Mouse (Mus musculus) hindbrain, embryonic 10.5 days (tissue): Measurements from ENCODE around the gene Fbxw13. TPM values are rescaled to one million over a fixed set of nuclear protein-coding genes. Genes with fewer than 3 reads are reported as not detected.
"Not testable (repeated sequence)": the region's sequence is repeated elsewhere in the genome, so short reads cannot be mapped to it uniquely, and the experiment has no call there.

ENCODE experiments used
- DNase-seq: peaks from one replicate; pipeline ENCODE4 v3.0.0-alpha.2; 2017; ENCODE audit warnings: low spot score
- H3K27ac ChIP-seq: fragments of 300-500 bp; sonication (generic); 2 replicates; pipeline ENCODE4 v1.5.1; 2016; ENCODE audit warnings: mild to moderate bottlenecking, moderate library complexity
- H3K27me3 ChIP-seq: fragments of 300-500 bp; sonication (generic); 2 replicates; pipeline ENCODE4 v1.6.1; 2016; ENCODE audit warnings: mild to moderate bottlenecking; ENCODE audit not compliant: poor library complexity, insufficient read depth, severe bottlenecking
- H3K36me3 ChIP-seq: fragments of 300-500 bp; sonication (generic); 2 replicates; pipeline ENCODE4 v1.6.1; 2016; ENCODE audit warnings: mild to moderate bottlenecking, moderate library complexity
- H3K4me1 ChIP-seq: fragments of 300-500 bp; sonication (generic); replicated peaks from 2 replicates; pipeline ENCODE4 v1.6.1; 2016; ENCODE audit warnings: mild to moderate bottlenecking
- H3K4me3 ChIP-seq: fragments of 300-500 bp; sonication (generic); 2 replicates; pipeline ENCODE4 v1.5.1; 2016; ENCODE audit warnings: mild to moderate bottlenecking, moderate library complexity
- H3K9me3 ChIP-seq: fragments of 300-500 bp; sonication (generic); 2 replicates; pipeline ENCODE4 v1.6.1; 2016; ENCODE audit warnings: mild to moderate bottlenecking, moderate library complexity
- WGBS: fragments of 180-500 bp; shearing (Covaris S2); methylation state at CpG from one replicate; pipeline ENCODE4 v1.1.7; 2016; 5-methylcytosine and 5-hydroxymethylcytosine counted together
- polyA plus RNA-seq: library from polyadenylated mRNA; unstranded; fragments of >200 nt; fragmentation: Nextera tagmentation; extraction: Ambion mirVana; gene quantifications from 2 replicates; pipeline ENCODE4 v1.2.1, GENCODE M21; 2016

The Fbxw13 gene
- polyA plus RNA-seq: not detected in 2 replicates

DNA sequence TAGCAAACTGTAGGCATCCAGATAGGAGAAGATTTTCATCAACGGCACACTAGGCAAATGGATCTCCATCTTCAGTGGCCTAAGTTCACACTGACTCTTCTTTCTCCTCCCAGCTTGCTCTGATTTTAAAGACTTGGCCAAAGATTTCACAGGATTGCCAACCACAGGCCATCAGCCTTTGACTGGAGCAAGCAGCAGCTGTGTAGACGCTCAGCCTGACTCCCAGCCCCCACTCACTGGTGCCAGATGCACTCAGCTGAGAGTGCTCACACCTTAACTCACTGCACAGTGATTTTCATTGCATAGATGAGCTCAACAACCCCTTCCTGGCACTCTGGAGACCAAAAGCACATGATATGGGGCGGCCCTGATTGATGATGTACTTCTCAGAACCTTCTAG lies at the start of gene Fbxw13:
Fbxw13 (minus strand) TSS at position 101 of the 400 bp plus-strand sequence.
- not testable (repeated sequence) for H3K36me3 ChIP-seq, H3K27ac ChIP-seq, H3K4me1 ChIP-seq, H3K27me3 ChIP-seq, DNase-seq, H3K4me3 ChIP-seq, H3K9me3 ChIP-seq
- 85% methylated on average over 3 of the region's 3 CpGs for WGBS

GRCm38 (mm10) chr9:109234654-109235053 lies 38.9 kb upstream of the Fbxw13 start, which contains the start of gene Fbxw20:
TSS of gene Fbxw20 (minus strand) at chr9:109234754.
- DNase-seq: no peak
- Histone ChIP-seq H3K27me3 (no peaks in the 10 kb centered on the region), H3K9me3 (no peaks in the 10 kb centered on the region), H3K36me3 (no peaks in the 10 kb centered on the region), H3K4me3 (no peak within 1 kb of the TSS), H3K27ac (no peak within 1 kb of the TSS), H3K4me1 (no peaks in the 10 kb centered on the region)
- 79% methylated on average over 1 of the region's 1 CpGs for WGBS

- Histone ChIP-seq H3K9me3 (no peaks in the 10 kb centered on the region), H3K27ac (no peak overlapping the region), H3K36me3 (no peaks in the 10 kb centered on the region), H3K4me3 (no peak overlapping the region), H3K4me1 (no peaks in the 10 kb centered on the region), H3K27me3 (no peaks in the 10 kb centered on the region)
- DNase-seq: no peak
- WGBS: 73% methylated on average over 6 of the region's 6 CpGs
Observed at GRCm38 (mm10) chr9:109218449-109218848, 22.7 kb upstream of the Fbxw13 start.

DNA sequence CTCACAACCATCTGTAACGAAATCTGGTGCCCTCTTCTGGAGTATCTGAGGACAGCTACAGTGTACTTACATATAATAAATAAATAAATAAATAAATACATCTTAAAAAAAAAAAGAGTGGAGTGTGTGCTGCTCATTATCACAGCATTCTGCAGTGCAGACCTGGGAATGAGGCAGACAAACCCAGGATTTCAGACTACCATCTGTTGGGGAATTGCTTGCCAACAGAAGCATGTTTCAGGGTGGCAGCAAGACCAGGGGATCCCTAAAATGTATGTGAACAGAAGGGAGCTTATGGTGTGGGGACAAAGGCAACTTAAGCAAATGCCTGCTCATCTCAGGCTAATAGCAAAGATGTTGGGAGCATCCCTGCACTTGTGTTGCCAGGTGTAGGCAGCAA lies 5.6 kb upstream of the Fbxw13 start:
- H3K27ac ChIP-seq, H3K27me3 ChIP-seq, DNase-seq, H3K4me1 ChIP-seq, H3K4me3 ChIP-seq, H3K9me3 ChIP-seq, H3K36me3 ChIP-seq: not testable (repeated sequence)
- WGBS: 59% methylated on average over 1 of the region's 1 CpGs

- no peaks in the 10 kb centered on the region for H3K36me3 ChIP-seq
- WGBS: 86% methylated on average over 1 of the region's 1 CpGs
- no peak for DNase-seq
- H3K27me3 ChIP-seq: no peaks in the 10 kb centered on the region
- no peaks in the 10 kb centered on the region for H3K9me3 ChIP-seq
- no peak overlapping the region for H3K27ac ChIP-seq
- no peak overlapping the region for H3K4me3 ChIP-seq
- H3K4me1 ChIP-seq: no peaks in the 10 kb centered on the region
Observed at GRCm38 (mm10) chr9:109200349-109200748, 4.6 kb upstream of the Fbxw13 start.

DNA sequence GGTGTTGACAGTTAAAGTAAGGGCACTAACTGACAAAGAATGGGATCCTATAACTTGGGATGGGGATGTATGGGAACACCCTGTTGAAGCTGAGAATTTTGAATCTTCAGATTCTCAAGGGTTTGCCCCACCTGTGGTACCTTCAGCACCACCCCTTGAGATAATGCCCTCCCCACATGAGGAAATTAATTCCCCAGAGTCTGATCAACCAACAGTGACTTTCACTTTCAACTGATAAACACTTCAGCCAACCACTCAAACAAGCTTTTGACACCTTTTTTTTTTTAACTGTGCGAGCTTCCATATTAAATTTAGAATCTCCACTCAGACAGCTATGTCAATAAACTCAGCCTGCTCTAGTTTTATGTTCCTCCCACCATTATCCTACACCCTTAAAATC lies 3.6 kb upstream of the Fbxw13 start:
- Histone ChIP-seq H3K9me3 (no peaks in the 10 kb centered on the region), H3K27ac (no peak overlapping the region), H3K4me1 (no peaks in the 10 kb centered on the region), H3K4me3 (no peak overlapping the region), H3K27me3 (no peaks in the 10 kb centered on the region), H3K36me3 (no peaks in the 10 kb centered on the region)
- DNase-seq: no peak
- WGBS: 86% methylated on average over 1 of the region's 1 CpGs

DNA sequence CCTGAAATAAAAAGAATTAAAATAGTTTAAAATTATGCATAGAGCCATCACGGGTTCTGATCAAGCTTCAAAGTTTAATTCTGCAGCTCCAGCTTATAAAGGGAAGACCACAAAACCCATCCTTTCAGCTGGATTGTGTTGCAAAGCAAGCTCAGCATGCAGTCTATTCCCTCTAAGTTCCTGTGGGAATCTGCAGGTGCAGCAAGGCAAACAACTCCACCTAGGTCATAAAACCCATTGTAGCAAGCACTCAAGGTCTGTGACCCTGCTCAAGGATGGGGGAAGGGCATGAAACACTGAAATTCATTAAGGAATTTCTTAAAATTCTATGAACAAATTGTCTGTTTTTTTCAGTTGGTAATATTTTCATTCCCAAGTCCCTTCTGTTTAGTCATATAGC lies 18.6 kb downstream of the Fbxw13 start:
- no peak overlapping the region for H3K4me3 ChIP-seq
- no peaks in the 10 kb centered on the region for H3K36me3 ChIP-seq
- whole genome bisulfite sequencing: 89% methylated on average over 1 of the region's 1 CpGs
- H3K27me3 ChIP-seq: no peaks in the 10 kb centered on the region
- H3K9me3 ChIP-seq: peaks cover 12% of the 10 kb centered on the region
- no peak overlapping the region for H3K27ac ChIP-seq
- DNase-seq: no peak
- no peaks in the 10 kb centered on the region for H3K4me1 ChIP-seq

DNA sequence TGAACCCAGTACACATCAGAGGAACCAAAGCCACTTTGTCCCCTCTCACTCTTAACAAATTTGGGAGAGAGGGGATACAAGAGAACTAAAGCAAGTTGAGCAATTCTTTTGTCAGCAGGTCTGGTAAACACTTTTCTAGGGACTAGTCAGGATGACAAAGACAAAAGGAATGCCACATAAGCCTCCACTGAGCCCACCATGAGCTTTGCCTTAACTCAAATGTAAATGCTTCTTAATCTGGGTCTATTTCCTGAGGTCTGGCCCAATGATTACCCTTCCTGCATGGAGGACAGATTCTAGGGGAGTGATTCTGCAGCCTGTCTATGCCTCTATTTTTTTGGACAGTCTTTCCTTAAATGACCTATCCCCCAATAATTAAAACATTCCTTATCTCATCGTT lies 19.5 kb downstream of the Fbxw13 start:
- 92% methylated on average over 1 of the region's 1 CpGs for WGBS
- no peaks in the 10 kb centered on the region for H3K36me3 ChIP-seq
- H3K27ac ChIP-seq: no peak overlapping the region
- peaks cover 12% of the 10 kb centered on the region for H3K9me3 ChIP-seq
- no peak overlapping the region for H3K4me3 ChIP-seq
- no peaks in the 10 kb centered on the region for H3K4me1 ChIP-seq
- no peaks in the 10 kb centered on the region for H3K27me3 ChIP-seq
- DNase-seq: no peak

DNA sequence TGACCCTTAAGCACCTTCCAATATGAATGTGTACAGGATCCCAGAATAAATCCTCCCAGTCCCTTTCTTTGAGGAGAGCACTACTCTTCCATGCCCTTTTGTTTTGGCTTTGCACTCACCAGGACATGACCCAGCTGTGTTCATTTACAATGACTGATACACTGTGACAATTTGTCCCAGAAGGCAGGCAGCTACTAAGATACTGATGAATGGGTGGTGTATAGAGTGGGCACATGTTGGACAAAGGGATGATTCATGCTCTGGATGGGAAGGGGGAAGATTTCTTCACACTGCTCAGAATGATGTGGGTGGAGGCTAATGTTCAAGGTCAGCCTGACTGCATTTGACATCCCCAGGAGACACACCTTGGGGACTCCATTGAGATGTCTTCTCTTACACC lies 28.5 kb downstream of the Fbxw13 start:
- peaks cover 11% of the 10 kb centered on the region for H3K9me3 ChIP-seq

DNA sequence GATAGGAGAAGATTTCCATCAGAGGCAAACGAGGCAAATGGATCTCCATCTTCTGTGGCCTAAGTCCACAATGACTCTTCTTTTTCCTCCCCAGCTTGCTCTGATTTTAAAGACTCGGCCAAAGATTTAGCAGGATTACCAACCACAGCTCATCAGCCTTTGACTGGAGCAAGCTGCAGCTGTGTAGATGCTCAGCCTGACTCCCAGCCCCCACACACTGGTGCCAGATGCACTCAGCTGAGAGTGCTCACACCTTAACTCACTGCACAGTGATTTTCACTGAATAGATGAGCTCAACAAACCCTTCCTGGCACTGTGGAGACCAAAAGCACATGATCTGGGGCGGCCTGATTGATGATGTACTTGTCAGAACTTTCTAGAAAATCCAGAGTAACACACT lies 33.8 kb downstream of the Fbxw13 start, which contains the start of gene Fbxw21:
Fbxw21 (minus strand) TSS at position 101 of the 400 bp plus-strand sequence.
- DNase-seq: no peak
- Histone ChIP-seq H3K36me3 (no peaks in the 10 kb centered on the region), H3K27ac (no peak within 1 kb of the TSS), H3K9me3 (no peaks in the 10 kb centered on the region), H3K27me3 (no peaks in the 10 kb centered on the region), H3K4me3 (no peak within 1 kb of the TSS), H3K4me1 (no peaks in the 10 kb centered on the region)
- WGBS: 74% methylated on average over 3 of the region's 3 CpGs

More for the DNA sequence above, 28.5 kb downstream of the Fbxw13 start:
- Histone ChIP-seq H3K4me1 (no peaks in the 10 kb centered on the region), H3K27ac (no peak overlapping the region), H3K4me3 (no peak overlapping the region), H3K27me3 (no peaks in the 10 kb centered on the region), H3K36me3 (no peaks in the 10 kb centered on the region)
- no peak for DNase-seq

DNA sequence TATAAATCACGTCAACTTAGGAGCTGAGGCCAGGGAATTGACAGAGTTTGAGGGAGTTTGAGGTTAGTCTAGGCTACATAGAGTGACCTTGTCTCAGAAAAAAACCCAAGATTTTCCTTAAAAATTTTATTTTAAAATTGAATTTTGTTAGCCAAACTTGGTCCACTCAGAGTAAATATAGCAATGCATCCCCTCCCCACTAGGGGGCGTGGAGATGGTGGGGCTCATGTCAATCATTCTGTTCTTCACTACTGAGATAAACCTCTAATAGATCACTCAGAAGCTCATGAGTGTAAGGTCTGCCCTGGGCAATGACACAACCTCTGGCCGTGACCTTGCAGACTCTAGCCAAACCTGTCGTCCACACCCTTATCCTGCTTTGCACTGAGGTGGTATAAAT lies 55.4 kb downstream of the Fbxw13 start:
- H3K4me1 ChIP-seq, DNase-seq, H3K36me3 ChIP-seq, H3K27me3 ChIP-seq, H3K27ac ChIP-seq, H3K9me3 ChIP-seq, H3K4me3 ChIP-seq: not testable (repeated sequence)
- WGBS: 71% methylated on average over 4 of the region's 4 CpGs

GRCm38 (mm10) chr9:109130076-109130475 lies 65.7 kb downstream of the Fbxw13 start:
- no peaks in the 10 kb centered on the region for H3K9me3 ChIP-seq
- 90% methylated on average over 5 of the region's 5 CpGs for WGBS
- no peak for DNase-seq

More at GRCm38 (mm10) chr9:109130076-109130475, 65.7 kb downstream of the Fbxw13 start:
- no peak overlapping the region for H3K4me3 ChIP-seq
- H3K36me3 ChIP-seq: no peaks in the 10 kb centered on the region
- H3K27me3 ChIP-seq: no peaks in the 10 kb centered on the region
- no peaks in the 10 kb centered on the region for H3K4me1 ChIP-seq
- H3K27ac ChIP-seq: no peak overlapping the region
